Mouse (Mus musculus): ENCODE data around the gene Txn2.
A peak's percentile ranks its signal among the peaks of the same experiment; 100 is the strongest.

The Txn2 gene

GRCm38 (mm10) chr15:77928673-77929331 is at the start of gene Txn2:
Gene Txn2 (minus strand): TSS chr15:77929006.
- peak; percentile 99 for DNase-seq (ENCODE audit: low spot score)

- no peak for DNase-seq (ENCODE audit: low spot score)
Observed at GRCm38 (mm10) chr15:77977663-77978062, 48.9 kb upstream of the Txn2 start.

- peak; percentile 73 for DNase-seq (ENCODE audit: low spot score)
Observed at GRCm38 (mm10) chr15:77974165-77974841, 45.5 kb upstream of the Txn2 start.

- DNase-seq (ENCODE audit: low spot score) = peak; percentile 93
Observed at GRCm38 (mm10) chr15:77970470-77971292, 41.9 kb upstream of the Txn2 start, which contains the start of gene Eif3d. Gene Eif3d (minus strand): TSS chr15:77970813.

- no peak for DNase-seq (ENCODE audit: low spot score)
Observed at GRCm38 (mm10) chr15:77969940-77970469, 41.2 kb upstream of the Txn2 start.

- DNase-seq (ENCODE audit: low spot score) = peak; percentile 68
Observed at GRCm38 (mm10) chr15:77965117-77965528, 36.3 kb upstream of the Txn2 start.

- DNase-seq (ENCODE audit: low spot score) = no peak
Observed at GRCm38 (mm10) chr15:77962447-77962846, 33.6 kb upstream of the Txn2 start.

- DNase-seq (ENCODE audit: low spot score) = no peak
Observed at GRCm38 (mm10) chr15:77960693-77961092, 31.9 kb upstream of the Txn2 start.

GRCm38 (mm10) chr15:77958071-77958470 is 29.3 kb upstream of the Txn2 start:
- no peak for DNase-seq (ENCODE audit: low spot score)

GRCm38 (mm10) chr15:77957625-77958024 is 28.8 kb upstream of the Txn2 start:
- no peak for DNase-seq (ENCODE audit: low spot score)

- DNase-seq (ENCODE audit: low spot score) = no peak
Observed at GRCm38 (mm10) chr15:77956404-77956901, 27.6 kb upstream of the Txn2 start, which contains the start of gene Foxred2. Gene Foxred2 (minus strand): TSS chr15:77956722.

GRCm38 (mm10) chr15:77955440-77956403 is 26.9 kb upstream of the Txn2 start:
- DNase-seq (ENCODE audit: low spot score) = no peak

GRCm38 (mm10) chr15:77954362-77954761 is 25.6 kb upstream of the Txn2 start:
- DNase-seq (ENCODE audit: low spot score) = no peak

- no peak for DNase-seq (ENCODE audit: low spot score)
Observed at GRCm38 (mm10) chr15:77952921-77953320, 24.1 kb upstream of the Txn2 start.

- DNase-seq (ENCODE audit: low spot score) = no peak
Observed at GRCm38 (mm10) chr15:77949061-77949460, 20.3 kb upstream of the Txn2 start.

- no peak for DNase-seq (ENCODE audit: low spot score)
Observed at GRCm38 (mm10) chr15:77945711-77946110, 16.9 kb upstream of the Txn2 start.

GRCm38 (mm10) chr15:77941563-77941962 is 12.8 kb upstream of the Txn2 start:
- DNase-seq (ENCODE audit: low spot score) = no peak

GRCm38 (mm10) chr15:77938516-77938915 is 9.7 kb upstream of the Txn2 start:
- no peak for DNase-seq (ENCODE audit: low spot score)

- no peak for DNase-seq (ENCODE audit: low spot score)
Observed at GRCm38 (mm10) chr15:77935673-77936375, 7.0 kb upstream of the Txn2 start.

- DNase-seq (ENCODE audit: low spot score) = no peak
Observed at GRCm38 (mm10) chr15:77934968-77935367, 6.2 kb upstream of the Txn2 start.
